Mouse (Mus musculus): ENCODE measurements around the gene Phlpp1. TPM values are rescaled to one million over a fixed set of nuclear protein-coding genes. Genes with fewer than 3 reads are reported as not detected.

Gene Phlpp1
- polyA plus RNA-seq, 1 experiment, result 6.0 TPM

- TF ChIP-seq GATA1 (IDR thresholded peaks at IDR 0.05; ENCODE audit: low read length), result no peak
These were observed 15.8 kb upstream of the Phlpp1 start for GRCm38 (mm10) chr1:106155702-106156101.

- no peak for TF ChIP-seq GATA1 (IDR thresholded peaks at IDR 0.05; ENCODE audit: low read length)
These were observed 13.5 kb upstream of the Phlpp1 start for GRCm38 (mm10) chr1:106157961-106158515.

- TF ChIP-seq GATA1 (IDR thresholded peaks at IDR 0.05; ENCODE audit: low read length), result no peak
These were observed 11.9 kb upstream of the Phlpp1 start for GRCm38 (mm10) chr1:106159667-106160066.

GRCm38 (mm10) chr1:106160916-106161315, 10.6 kb upstream of the Phlpp1 start:
- TF ChIP-seq GATA1 (IDR thresholded peaks at IDR 0.05; ENCODE audit: low read length), result no peak

GRCm38 (mm10) chr1:106162581-106162980, 9.0 kb upstream of the Phlpp1 start:
- no peak for TF ChIP-seq GATA1 (IDR thresholded peaks at IDR 0.05; ENCODE audit: low read length)

GRCm38 (mm10) chr1:106163401-106163800, 8.2 kb upstream of the Phlpp1 start:
- TF ChIP-seq GATA1 (IDR thresholded peaks at IDR 0.05; ENCODE audit: low read length), result no peak

- TF ChIP-seq GATA1 (IDR thresholded peaks at IDR 0.05; ENCODE audit: low read length), result no peak
These were observed 7.4 kb upstream of the Phlpp1 start for GRCm38 (mm10) chr1:106164111-106164510.

- TF ChIP-seq GATA1 (IDR thresholded peaks at IDR 0.05; ENCODE audit: low read length), result no peak
These were observed 3.6 kb upstream of the Phlpp1 start for GRCm38 (mm10) chr1:106168001-106168400.

- TF ChIP-seq GATA1 (IDR thresholded peaks at IDR 0.05; ENCODE audit: low read length), result no peak
These were observed 2.8 kb upstream of the Phlpp1 start for GRCm38 (mm10) chr1:106168801-106169200.

GRCm38 (mm10) chr1:106169741-106170265, 1.7 kb upstream of the Phlpp1 start:
- TF ChIP-seq GATA1 (IDR thresholded peaks at IDR 0.05; ENCODE audit: low read length), result no peak

- no peak for TF ChIP-seq GATA1 (IDR thresholded peaks at IDR 0.05; ENCODE audit: low read length)
These were observed 864 bp downstream of the Phlpp1 start for GRCm38 (mm10) chr1:106172301-106172930.

- TF ChIP-seq GATA1 (IDR thresholded peaks at IDR 0.05; ENCODE audit: low read length), result no peak
These were observed 1.4 kb downstream of the Phlpp1 start for GRCm38 (mm10) chr1:106172931-106173371.

- TF ChIP-seq GATA1 (IDR thresholded peaks at IDR 0.05; ENCODE audit: low read length), result no peak
These were observed 2.1 kb downstream of the Phlpp1 start for GRCm38 (mm10) chr1:106173621-106174156.

GRCm38 (mm10) chr1:106174598-106174997, 3.0 kb downstream of the Phlpp1 start:
- TF ChIP-seq GATA1 (IDR thresholded peaks at IDR 0.05; ENCODE audit: low read length), result no peak

GRCm38 (mm10) chr1:106175360-106175759, 3.8 kb downstream of the Phlpp1 start:
- TF ChIP-seq GATA1 (IDR thresholded peaks at IDR 0.05; ENCODE audit: low read length), result no peak

- no peak for TF ChIP-seq GATA1 (IDR thresholded peaks at IDR 0.05; ENCODE audit: low read length)
These were observed 5.2 kb downstream of the Phlpp1 start for GRCm38 (mm10) chr1:106176791-106177190.
